Mouse (Mus musculus): ENCODE data around the gene Gm10053.

The Gm10053 gene

GRCm38 (mm10) chr19:24897896-24898736 is 22.6 kb downstream of the Gm10053 start:
- in situ Hi-C loops (cut with MboI; ENCODE audit: low pct_unique_long_range_greater_than_20kb in 1 of 2, low sequenced_read_pairs in 2 of 2, unreplicated experiment in 1 of 2), result no loop called here

GRCm38 (mm10) chr19:24898737-24899577 is 23.5 kb downstream of the Gm10053 start:
- in situ Hi-C loops (cut with MboI; ENCODE audit: low pct_unique_long_range_greater_than_20kb in 1 of 2, low sequenced_read_pairs in 2 of 2, unreplicated experiment in 1 of 2), result no loop called here

GRCm38 (mm10) chr19:24899578-24900544 is 24.4 kb downstream of the Gm10053 start:
- in situ Hi-C loops (cut with MboI; ENCODE audit: low pct_unique_long_range_greater_than_20kb in 1 of 2, low sequenced_read_pairs in 2 of 2, unreplicated experiment in 1 of 2), result no loop called here

GRCm38 (mm10) chr19:24900581-24901220 is 25.2 kb downstream of the Gm10053 start, which contains the start of gene Foxd4:
TSS of gene Foxd4 (minus strand) at chr19:24901197.
- in situ Hi-C loops (cut with MboI; ENCODE audit: low pct_unique_long_range_greater_than_20kb in 1 of 2, low sequenced_read_pairs in 2 of 2, unreplicated experiment in 1 of 2), result no loop called here

- in situ Hi-C loops (cut with MboI; ENCODE audit: low pct_unique_long_range_greater_than_20kb in 1 of 2, low sequenced_read_pairs in 2 of 2, unreplicated experiment in 1 of 2), result no loop called here
These were observed 26.2 kb downstream of the Gm10053 start for GRCm38 (mm10) chr19:24901666-24902065.

GRCm38 (mm10) chr19:24902256-24902655 is 26.8 kb downstream of the Gm10053 start:
- in situ Hi-C loops (cut with MboI; ENCODE audit: low pct_unique_long_range_greater_than_20kb in 1 of 2, low sequenced_read_pairs in 2 of 2, unreplicated experiment in 1 of 2), result no loop called here

GRCm38 (mm10) chr19:24902821-24903220 is 27.3 kb downstream of the Gm10053 start:
- in situ Hi-C loops (cut with MboI; ENCODE audit: low pct_unique_long_range_greater_than_20kb in 1 of 2, low sequenced_read_pairs in 2 of 2, unreplicated experiment in 1 of 2), result no loop called here

- in situ Hi-C loops (cut with MboI; ENCODE audit: low pct_unique_long_range_greater_than_20kb in 1 of 2, low sequenced_read_pairs in 2 of 2, unreplicated experiment in 1 of 2), result no loop called here
These were observed 32.2 kb downstream of the Gm10053 start for GRCm38 (mm10) chr19:24907655-24908054.

- in situ Hi-C loops (cut with MboI; ENCODE audit: low pct_unique_long_range_greater_than_20kb in 1 of 2, low sequenced_read_pairs in 2 of 2, unreplicated experiment in 1 of 2), result no loop called here
These were observed 33.1 kb downstream of the Gm10053 start for GRCm38 (mm10) chr19:24908385-24909155.

- in situ Hi-C loops (cut with MboI; ENCODE audit: low pct_unique_long_range_greater_than_20kb in 1 of 2, low sequenced_read_pairs in 2 of 2, unreplicated experiment in 1 of 2), result no loop called here
These were observed 45.4 kb downstream of the Gm10053 start for GRCm38 (mm10) chr19:24920866-24921265.
